Mouse (Mus musculus) small intestine, adult 2 months (tissue): Measurements from ENCODE around the gene Lsm8.

ENCODE experiments used
- CTCF ChIP-seq: fragments of 200-500 bp; IDR thresholded peaks from 2 replicates; pipeline ENCODE4 v1.5.1; 2012; ENCODE audit warnings: low read depth, mild to moderate bottlenecking, control low read depth, inconsistent platforms, low read length, moderate library complexity, mixed read lengths; ENCODE audit not compliant: insufficient replicate concordance, insufficient read length; ENCODE audit errors: extremely low read depth
- POLR2A ChIP-seq: fragments of 200-500 bp; IDR thresholded peaks from 2 replicates; pipeline ENCODE4 v1.6.1; 2012; ENCODE audit warnings: low read depth, mild to moderate bottlenecking, control low read depth, inconsistent platforms, low read length, moderate library complexity

- no peak for TF ChIP-seq POLR2A
- no peak for TF ChIP-seq CTCF
Measured at GRCm38 (mm10) chr6:18894142-18894541, 45.8 kb downstream of the Lsm8 start.
